In genomic region chr2:18041199-18041885, GRCm38 (mm10) we compare ENCODE assay signal across 8 mouse cellular contexts. TPM values are rescaled to one million over a fixed set of nuclear protein-coding genes. Genes with fewer than 3 reads are reported as not detected.
A peak's percentile ranks its signal among the peaks of the same experiment; 100 is the strongest.
DNase-seq lines count a peak whose midpoint lies in the region; ATAC-seq lines count a peak whose summit lies in the region.

No protein-coding gene starts in this region.

- no peaks in the 10 kb centered on the region for H3K9me3 ChIP-seq in neural tube, embryonic 11.5 days (ENCODE audit: control insufficient read depth, low read length)
- H3K9me3 ChIP-seq in forebrain, embryonic 15.5 days, result no peaks in the 10 kb centered on the region
- H3K9me3 ChIP-seq in neural tube, embryonic 14.5 days (ENCODE audit: control insufficient read depth, low read length), result no peaks in the 10 kb centered on the region

- H3K4me2 ChIP-seq in neural tube, embryonic 11.5 days (ENCODE audit: low read depth), result peak overlapping the region; percentile 84
- H3K4me2 ChIP-seq in forebrain, embryonic 15.5 days (replicated peaks), result peak overlapping the region; percentile 60
- H3K4me2 ChIP-seq in neural tube, embryonic 14.5 days (ENCODE audit: low read depth, low read length), result peak overlapping the region; percentile 61

- H3K9ac ChIP-seq in neural tube, embryonic 11.5 days (ENCODE audit: low read length), result peak overlapping the region; percentile 90
- peak overlapping the region; percentile 50 for H3K9ac ChIP-seq in forebrain, embryonic 15.5 days (replicated peaks)
- peak overlapping the region; percentile 57 for H3K9ac ChIP-seq in neural tube, embryonic 14.5 days (replicated peaks; ENCODE audit: low read depth, low read length)

- peak overlapping the region; percentile 96 for H3K27ac ChIP-seq in neural tube, embryonic 11.5 days (ENCODE audit: low read depth, low read length)
- H3K27ac ChIP-seq in forebrain, embryonic 15.5 days (replicated peaks), result peak overlapping the region; percentile 88
- peak overlapping the region; percentile 68 for H3K27ac ChIP-seq in neural tube, embryonic 14.5 days (ENCODE audit: low read depth, low read length)

- H3K4me1 ChIP-seq in neural tube, embryonic 11.5 days (ENCODE audit: control insufficient read depth, insufficient read depth, low read length), result peaks cover 40% of the 10 kb centered on the region
- H3K4me1 ChIP-seq in forebrain, embryonic 15.5 days, result peaks cover 65% of the 10 kb centered on the region
- peaks cover 41% of the 10 kb centered on the region for H3K4me1 ChIP-seq in neural tube, embryonic 14.5 days (ENCODE audit: control insufficient read depth, insufficient read depth, low read length)

- DNase-seq in neural tube, embryonic 11.5 days (ENCODE audit: low spot score), result peak; percentile 83
- DNase-seq in neural tube, embryonic 10.5 days (ENCODE audit: extremely low spot score, low spot score), result no peak
- peak; percentile 72 to 84 for DNase-seq in kidney, postnatal 36 days
- DNase-seq in spleen, adult 12 weeks (ENCODE audit: low spot score), result no peak
- no peak for DNase-seq in layer of hippocampus, adult 9-11 months
- DNase-seq in cerebellum, adult 8-10 months, result no peak

- peak; percentile 70 for ATAC-seq in neural tube, embryonic 11.5 days (ENCODE audit: insufficient read depth, low FRiP score, low TSS enrichment)
- peak; percentile 85 for ATAC-seq in forebrain, embryonic 15.5 days (replicated peaks)
- ATAC-seq in neural tube, embryonic 14.5 days (ENCODE audit: low read depth), result peak; percentile 39

- no peaks in the 10 kb centered on the region for H3K27me3 ChIP-seq in neural tube, embryonic 11.5 days (ENCODE audit: control insufficient read depth, insufficient read depth, low read length)
- no peaks in the 10 kb centered on the region for H3K27me3 ChIP-seq in forebrain, embryonic 15.5 days
- H3K27me3 ChIP-seq in neural tube, embryonic 14.5 days (ENCODE audit: control insufficient read depth, insufficient read depth, low read length), result no peaks in the 10 kb centered on the region

- H3K36me3 ChIP-seq in neural tube, embryonic 11.5 days (ENCODE audit: control insufficient read depth, insufficient read depth, low read length), result no peaks in the 10 kb centered on the region
- no peaks in the 10 kb centered on the region for H3K36me3 ChIP-seq in forebrain, embryonic 15.5 days
- H3K36me3 ChIP-seq in neural tube, embryonic 14.5 days (ENCODE audit: control insufficient read depth, insufficient read depth, low read length), result no peaks in the 10 kb centered on the region

- 3% methylated on average over 14 of the region's 14 CpGs for WGBS in neural tube, embryonic 11.5 days
- 4% methylated on average over 14 of the region's 14 CpGs for WGBS in forebrain, embryonic 15.5 days
- WGBS in neural tube, embryonic 14.5 days, result 7% methylated on average over 14 of the region's 14 CpGs

- peak overlapping the region; percentile 34 for H3K4me3 ChIP-seq in neural tube, embryonic 11.5 days (ENCODE audit: low read depth, low read length)
- peak overlapping the region; percentile 35 for H3K4me3 ChIP-seq in forebrain, embryonic 15.5 days
- peak overlapping the region; percentile 21 for H3K4me3 ChIP-seq in neural tube, embryonic 14.5 days (ENCODE audit: low read depth, low read length)

RNA-seq across cellular contexts. Expression of gene A930004D18Rik, which starts 3.8 kb away (rescaled TPM):
- polyA plus RNA-seq in neural tube, embryonic 11.5 days (2014; fragmentation: Nextera tagmentation; extraction: Ambion mirVana), result 6.9 and 7.6 TPM in 2 replicates
- 14.7 and 16.6 TPM in 2 replicates for polyA plus RNA-seq in forebrain, embryonic 15.5 days (2015; fragmentation: Nextera tagmentation; extraction: Ambion mirVana)
- polyA plus RNA-seq in neural tube, embryonic 14.5 days (2014; fragmentation: Nextera tagmentation; extraction: Ambion mirVana), result 8.2 and 8.6 TPM in 2 replicates

RNA-seq across cellular contexts. Expression of gene Skida1, which starts 7.5 kb away (rescaled TPM):
- 12.0 and 15.5 TPM in 2 replicates for polyA plus RNA-seq in neural tube, embryonic 11.5 days (2014; fragmentation: Nextera tagmentation; extraction: Ambion mirVana)
- polyA plus RNA-seq in forebrain, embryonic 15.5 days (2015; fragmentation: Nextera tagmentation; extraction: Ambion mirVana), result 10.9 and 13.8 TPM in 2 replicates
- polyA plus RNA-seq in neural tube, embryonic 14.5 days (2014; fragmentation: Nextera tagmentation; extraction: Ambion mirVana), result 3.9 and 5.3 TPM in 2 replicates

RNA-seq across cellular contexts. Expression of gene Mllt10, which starts 13.7 kb away (rescaled TPM):
- polyA plus RNA-seq in neural tube, embryonic 11.5 days (2014; fragmentation: Nextera tagmentation; extraction: Ambion mirVana), result 39.4 and 42.6 TPM in 2 replicates
- 61.9 and 66.3 TPM in 2 replicates for polyA plus RNA-seq in forebrain, embryonic 15.5 days (2015; fragmentation: Nextera tagmentation; extraction: Ambion mirVana)
- 34.6 and 36.5 TPM in 2 replicates for polyA plus RNA-seq in neural tube, embryonic 14.5 days (2014; fragmentation: Nextera tagmentation; extraction: Ambion mirVana)

RNA-seq across cellular contexts. Expression of gene H2al2a, which starts 44.6 kb away (rescaled TPM):
- polyA plus RNA-seq in neural tube, embryonic 11.5 days (2014; fragmentation: Nextera tagmentation; extraction: Ambion mirVana), result not detected in 2 replicates
- polyA plus RNA-seq in forebrain, embryonic 15.5 days (2015; fragmentation: Nextera tagmentation; extraction: Ambion mirVana), result not detected in 2 replicates
- polyA plus RNA-seq in neural tube, embryonic 14.5 days (2014; fragmentation: Nextera tagmentation; extraction: Ambion mirVana), result not detected in 2 replicates

Comparison
In these comparisons a context has a peak if more than half of its experiments do, and no peak if none do; other contexts are left out.
1. DNase-seq: peak in neural tube, embryonic 11.5 days (single experiment) and kidney, postnatal 36 days (2 of 2); none in neural tube, embryonic 10.5 days (single experiment), spleen, adult 12 weeks (single experiment), layer of hippocampus, adult 9-11 months (single experiment) and cerebellum, adult 8-10 months (single experiment).
2. Peak in every context shown above with its lines, with median percentiles within 50 percentile points of each other: ATAC-seq, H3K27ac ChIP-seq, H3K4me2 ChIP-seq, H3K4me3 ChIP-seq and H3K9ac ChIP-seq.